Mouse (Mus musculus) ES-E14 (cell line): ENCODE data around the gene Mdfi.

Experiments used
- CHD2 ChIP-seq: IDR thresholded peaks from 2 replicates; pipeline ENCODE4 v1.6.1; 2014; ENCODE audit warnings: mild to moderate bottlenecking, low read depth, low read length, inconsistent platforms
- HCFC1 ChIP-seq: IDR thresholded peaks from 2 replicates; pipeline ENCODE4 v1.6.1; 2012; ENCODE audit warnings: low read length, inconsistent platforms, borderline replicate concordance; ENCODE audit not compliant: insufficient read depth
- MAFK ChIP-seq: IDR thresholded peaks from 2 replicates; pipeline ENCODE4 v1.6.1; 2014; ENCODE audit warnings: mild to moderate bottlenecking, low read depth, low read length, inconsistent platforms; ENCODE audit not compliant: insufficient read depth
- ZC3H11A ChIP-seq: IDR thresholded peaks from 2 replicates; pipeline ENCODE4 v1.6.1; 2012; ENCODE audit warnings: low read depth, mild to moderate bottlenecking, inconsistent platforms, low read length, borderline replicate concordance

- no peak for TF ChIP-seq HCFC1
- TF ChIP-seq MAFK = no peak
- no peak for TF ChIP-seq ZC3H11A
- no peak for TF ChIP-seq CHD2
Measured at GRCm38 (mm10) chr17:47854908-47855307, 20.4 kb upstream of the Mdfi start.
